Mouse (Mus musculus) heart, adult 18-20 months (tissue): ENCODE data around the gene Ext2. TPM values are rescaled to one million over a fixed set of nuclear protein-coding genes. Genes with fewer than 3 reads are reported as not detected.

Experiments
- DNase-seq, 2 experiments: peaks; one replicate each; pipeline ENCODE4 v3.0.0; 2021 to 2022; ENCODE audit warnings: mixed read lengths in 1 of 2
- total RNA-seq, 2 experiments: library from RNA; stranded (reverse); gene quantifications; 2 replicates each; pipeline ENCODE4 v1.2.3; 2021

The Ext2 gene
- total RNA-seq, 2 experiments from 2014 or later = 37.9 to 39.9 TPM

GRCm38 (mm10) chr2:93677231-93677630 lies 145.1 kb downstream of the Ext2 start:
- DNase-seq = no peak

DNA sequence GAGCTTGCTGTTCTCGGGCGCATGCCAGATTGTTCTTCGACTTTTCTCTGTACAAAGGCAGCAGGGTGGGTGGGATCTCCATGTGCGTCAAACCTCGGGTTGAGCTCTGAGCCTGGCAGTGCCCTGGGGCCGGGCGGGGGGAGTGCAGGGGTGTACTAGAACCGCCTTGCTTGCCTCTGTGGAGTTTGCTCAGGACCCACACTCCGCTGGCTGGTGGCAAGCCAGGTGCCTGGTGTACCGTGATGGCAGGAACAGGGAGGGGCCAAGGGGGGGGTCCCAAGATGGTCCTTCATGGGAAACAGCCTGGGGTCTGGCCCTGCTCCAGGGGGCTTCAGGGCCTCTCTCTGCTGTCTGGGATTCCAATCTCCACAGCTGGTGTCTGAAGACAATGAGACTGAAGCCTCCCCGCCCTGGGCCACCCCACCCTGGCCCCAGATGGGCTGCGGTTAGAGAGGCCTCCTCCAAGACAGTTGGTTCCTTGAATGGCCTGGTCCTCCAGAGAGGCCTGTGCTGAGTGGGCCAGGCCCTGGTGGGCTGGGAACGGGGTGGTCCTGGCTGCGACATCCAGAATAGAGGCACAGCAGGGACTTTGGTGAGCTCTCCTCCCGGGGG lies 150.7 kb downstream of the Ext2 start:
- DNase-seq = no peak

- DNase-seq = peak; percentile 53 to 54
Observed at GRCm38 (mm10) chr2:93666146-93666858, 156.1 kb downstream of the Ext2 start.

DNA sequence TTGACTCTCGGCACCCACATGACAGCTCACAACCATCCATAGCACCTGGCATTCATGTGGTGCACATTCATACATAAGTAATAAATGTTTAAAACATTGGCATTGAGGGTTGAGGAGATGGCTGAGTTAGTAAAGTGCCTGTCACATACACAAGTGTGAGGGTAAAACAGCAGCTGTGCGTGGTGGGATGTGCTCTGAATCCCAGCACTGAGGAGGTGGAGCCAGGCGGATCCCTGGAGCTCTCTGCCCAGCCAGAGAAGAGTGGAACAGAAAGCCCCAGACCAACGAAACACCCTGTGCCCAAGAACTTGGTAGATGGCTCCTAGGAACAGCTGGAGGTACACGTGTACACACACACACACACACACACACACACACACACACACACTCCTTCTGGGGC lies 156.9 kb downstream of the Ext2 start:
- no peak for DNase-seq

DNA sequence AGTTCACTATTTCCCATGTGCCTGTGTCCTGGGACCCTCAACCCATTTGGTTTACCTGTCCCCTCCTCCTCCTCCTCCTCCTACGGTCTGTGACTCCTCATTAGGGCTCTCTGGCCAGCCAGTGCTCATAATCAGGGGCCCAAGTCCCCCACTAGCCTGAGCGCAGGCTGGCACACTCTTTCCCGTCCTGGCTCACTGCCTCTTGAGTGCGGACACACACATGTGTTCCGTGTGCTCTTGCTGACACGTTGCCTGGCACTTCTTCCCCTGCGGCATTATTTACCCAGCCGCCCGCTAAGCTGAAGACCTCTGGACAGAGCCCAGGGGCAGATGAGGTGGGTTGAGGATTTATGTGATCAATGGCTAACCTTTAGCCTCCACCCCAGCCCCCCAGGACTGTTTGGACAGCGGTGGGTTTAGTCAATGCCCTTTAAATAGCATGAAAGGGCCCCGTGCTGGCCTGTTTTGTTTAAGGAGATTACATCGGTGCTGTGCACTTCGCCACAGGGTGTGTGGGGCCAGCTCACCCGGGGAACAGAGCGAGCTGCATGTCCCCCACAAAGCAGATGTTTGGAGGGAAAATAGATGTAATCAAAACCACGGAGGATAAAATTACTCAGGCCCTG lies 160.0 kb downstream of the Ext2 start:
- DNase-seq = no peak

DNA sequence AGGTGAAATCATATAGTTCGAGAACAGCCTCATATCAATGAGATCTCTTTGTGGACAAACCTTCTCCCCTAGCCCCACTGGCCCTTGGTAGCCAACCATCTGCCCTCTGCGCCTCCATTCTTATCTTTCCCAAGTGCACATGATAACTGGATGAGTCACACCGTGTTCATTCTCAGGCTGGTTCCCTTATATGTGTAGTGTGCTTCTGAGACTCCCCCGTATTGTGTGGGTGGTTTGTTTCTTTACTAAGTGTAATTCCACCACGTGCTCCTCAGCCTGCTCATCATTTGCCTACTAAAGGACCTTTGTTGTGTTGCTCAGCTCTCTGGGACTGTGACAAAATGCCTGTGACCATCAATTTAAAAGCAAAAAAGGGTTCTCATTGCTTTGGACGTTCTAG lies 161.3 kb downstream of the Ext2 start:
- no peak for DNase-seq

DNA sequence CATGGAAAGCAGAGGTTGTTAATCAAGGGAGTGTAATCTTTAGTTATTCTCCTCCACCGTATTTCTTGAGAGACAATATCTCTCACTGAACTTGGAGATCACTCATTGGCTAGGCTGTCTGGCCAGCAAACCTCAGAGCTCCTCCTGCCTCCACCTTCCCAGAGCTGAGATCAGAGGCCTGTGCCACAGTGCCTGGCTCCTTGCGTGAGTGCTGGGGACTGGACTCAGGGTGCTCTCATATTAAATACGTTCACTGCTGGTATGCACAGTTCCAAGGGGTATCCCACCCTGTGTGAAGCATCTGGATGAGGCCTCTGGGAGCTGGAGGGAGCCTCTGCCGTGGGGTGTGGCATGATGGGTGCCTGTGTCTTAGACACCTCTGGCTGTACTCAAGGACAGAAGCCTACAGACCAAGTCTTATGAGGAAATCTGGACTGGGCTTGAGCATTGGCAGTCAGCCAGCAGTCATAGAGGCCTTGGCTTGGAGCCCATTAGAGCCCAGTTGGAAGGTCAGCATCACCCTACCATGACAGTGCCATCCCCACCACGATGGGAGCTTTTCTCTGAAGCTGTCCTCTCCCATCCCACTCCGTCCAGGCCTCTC lies 162.6 kb downstream of the Ext2 start:
- no peak for DNase-seq

- peak; percentile 9 to 64 for DNase-seq
Observed at GRCm38 (mm10) chr2:93659004-93659403, 163.4 kb downstream of the Ext2 start.

DNA sequence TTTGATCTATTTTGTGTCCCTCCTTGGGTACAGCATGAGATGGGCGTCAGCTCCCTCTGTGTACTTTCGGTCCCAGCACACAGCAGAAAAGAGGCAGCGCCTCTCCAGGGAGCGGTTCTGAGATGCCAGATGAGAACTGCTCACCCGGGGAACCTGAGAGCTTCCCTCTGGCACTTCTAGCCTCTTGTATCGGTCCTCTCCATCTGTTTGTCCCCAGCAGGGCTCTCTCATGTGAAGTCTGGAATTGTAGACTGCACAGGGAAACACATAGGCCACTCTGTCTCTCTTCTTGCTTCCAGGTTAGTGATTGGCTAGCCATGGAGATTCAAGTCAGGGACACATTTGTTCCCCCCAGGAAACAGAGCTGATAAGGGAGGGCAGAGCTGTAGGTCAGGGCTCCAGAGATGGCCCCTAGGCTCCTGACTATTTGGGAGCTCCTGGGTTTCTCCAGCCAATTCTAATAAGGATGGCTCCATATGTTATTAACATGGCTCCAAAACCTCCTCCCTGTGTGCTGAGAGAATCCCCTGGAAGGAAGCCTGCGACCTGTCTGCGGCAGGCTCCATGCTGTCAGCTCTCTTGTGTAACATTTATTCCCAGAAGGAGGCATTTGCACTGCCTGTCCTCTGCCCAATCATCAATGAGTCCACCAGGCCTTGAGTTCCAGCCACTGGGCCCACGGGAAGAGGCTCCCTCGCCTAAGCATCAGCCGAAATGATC lies 167.9 kb downstream of the Ext2 start:
- DNase-seq = no peak

- DNase-seq = no peak
Observed at GRCm38 (mm10) chr2:93649243-93649870, 173.0 kb downstream of the Ext2 start.

GRCm38 (mm10) chr2:93647924-93648575 lies 174.3 kb downstream of the Ext2 start:
- DNase-seq = peak in 1 of 2 experiments; percentile 13

GRCm38 (mm10) chr2:93647051-93647923 lies 175.1 kb downstream of the Ext2 start:
- DNase-seq = peak; percentile 18 to 57

DNA sequence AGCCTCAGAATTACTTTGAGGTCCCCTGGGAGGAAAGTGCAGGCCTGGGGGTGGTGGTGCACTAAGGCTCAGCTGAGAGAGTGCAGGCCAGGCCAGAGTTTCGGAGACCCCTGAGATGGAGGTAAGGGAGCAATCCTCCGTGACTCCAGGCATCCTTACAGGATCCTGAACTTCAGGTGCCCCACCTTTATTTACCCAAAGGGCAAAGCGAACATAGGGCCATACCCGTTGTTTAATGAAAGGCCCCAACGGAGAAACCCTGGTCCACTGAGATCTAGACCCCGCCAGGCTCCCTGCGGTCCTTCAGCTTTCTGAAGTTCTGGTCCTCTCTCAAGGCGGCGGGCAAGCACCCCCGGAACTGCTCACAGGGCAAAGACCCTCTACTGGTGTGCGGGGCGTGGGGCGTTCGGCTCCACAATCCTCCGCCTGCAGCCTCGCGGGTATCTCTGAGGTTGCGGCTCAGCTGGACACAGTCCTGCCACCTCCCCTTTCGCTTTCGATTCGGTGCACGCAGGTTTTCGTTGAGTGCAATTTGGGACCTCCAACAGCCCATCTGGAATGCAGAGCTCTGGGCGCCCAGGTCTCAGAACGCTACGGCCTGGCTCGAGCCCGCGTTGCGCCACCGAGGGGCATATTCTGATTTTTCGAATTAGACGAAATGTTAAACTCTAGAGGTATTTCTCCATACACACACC lies 176.6 kb downstream of the Ext2 start:
- peak; percentile 20 to 51 for DNase-seq

DNA sequence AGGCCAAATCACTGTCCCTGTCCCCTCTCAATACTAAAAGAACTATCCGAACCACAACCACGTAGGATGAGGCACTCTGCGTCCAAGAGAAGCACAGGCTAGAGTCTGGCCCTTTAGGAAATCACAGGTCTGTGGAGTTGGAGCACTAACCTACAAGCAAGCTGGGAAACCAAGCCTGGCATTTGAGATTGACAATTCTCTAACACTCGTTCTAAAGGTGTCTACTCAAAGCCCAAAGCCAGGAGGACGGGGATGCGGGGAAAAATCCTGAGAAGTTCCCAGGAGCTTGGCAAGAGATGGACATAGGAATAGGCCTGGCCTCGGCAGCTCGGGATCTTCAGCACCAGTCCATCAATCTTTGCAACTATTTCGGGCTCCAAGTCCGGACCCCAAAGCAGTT lies 177.2 kb downstream of the Ext2 start:
- no peak for DNase-seq

DNA sequence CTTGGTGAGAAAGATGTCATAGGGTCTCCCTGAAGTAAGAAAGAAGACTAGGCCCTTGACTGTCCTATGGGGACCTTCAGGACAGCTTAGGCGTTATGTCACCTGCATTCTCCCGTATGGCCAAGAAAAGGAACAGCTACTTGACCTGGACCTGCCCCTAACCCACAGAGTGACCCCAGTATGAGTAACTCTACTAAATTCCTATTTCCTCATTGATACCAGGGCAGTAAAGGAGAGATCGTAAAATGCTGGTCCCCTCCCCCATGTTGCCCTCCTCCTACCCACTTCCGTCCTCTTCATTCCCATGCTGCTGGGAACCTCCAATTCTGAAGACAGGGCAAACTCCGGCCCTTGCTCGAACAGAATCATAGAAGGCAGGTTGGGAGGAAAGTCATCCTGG lies 177.6 kb downstream of the Ext2 start:
- DNase-seq = no peak

DNA sequence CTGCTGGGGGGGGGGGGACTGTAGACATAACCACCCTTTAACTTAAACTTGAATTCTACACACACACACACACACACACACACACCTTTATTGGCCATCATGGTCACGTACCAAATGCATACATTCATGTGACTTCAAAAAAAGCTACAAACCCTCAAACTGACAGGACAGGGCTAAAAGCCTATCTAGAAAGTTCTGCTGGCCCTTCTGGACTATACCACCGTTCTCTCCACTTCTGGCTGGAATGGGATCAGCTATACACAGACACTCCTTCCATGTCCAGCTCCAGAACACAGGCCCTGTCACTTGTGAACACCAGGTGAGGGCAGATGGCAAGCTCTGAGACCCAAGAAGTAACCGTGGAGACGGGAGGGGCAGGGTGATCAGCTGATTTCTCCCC lies 178.1 kb downstream of the Ext2 start:
- DNase-seq = no peak

DNA sequence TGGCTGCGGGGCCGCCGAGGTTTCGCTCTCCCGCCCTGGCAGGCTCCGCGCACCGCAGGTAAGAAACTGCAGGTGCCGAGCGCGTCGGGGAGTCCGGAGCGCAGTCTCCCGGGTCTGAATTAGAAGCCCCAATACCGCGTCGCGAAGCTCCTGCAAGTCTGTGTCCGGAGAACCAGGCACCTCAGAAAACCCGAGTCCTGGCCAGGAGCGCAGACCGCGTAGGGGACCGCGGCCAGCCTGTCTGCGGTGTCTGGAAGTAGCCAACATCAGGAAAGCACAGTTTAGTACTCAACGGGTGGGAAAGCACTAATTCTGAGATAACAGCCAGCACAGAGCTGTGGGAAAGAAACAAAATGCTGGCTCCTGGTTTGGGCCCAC lies 179.0 kb downstream of the Ext2 start:
- DNase-seq = no peak

DNA sequence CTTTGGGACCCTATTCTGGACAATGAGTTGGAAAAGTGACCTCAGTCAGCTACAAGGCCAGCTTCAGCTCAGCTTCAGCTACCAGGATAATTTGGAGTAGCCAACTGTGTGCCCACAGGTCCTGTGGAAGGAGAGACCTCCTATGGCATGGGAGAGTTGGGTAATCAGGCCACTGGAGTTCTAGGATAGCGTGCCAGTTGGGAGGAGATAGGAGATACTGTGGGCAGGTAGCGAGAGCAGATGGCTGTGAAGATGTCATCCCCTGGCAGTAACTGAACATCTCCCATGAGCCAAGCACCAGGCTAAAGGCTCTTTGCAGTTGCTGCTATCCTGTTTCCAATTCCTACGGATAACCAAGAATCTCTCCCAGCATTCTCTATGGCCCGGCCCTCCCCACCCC lies 187.8 kb downstream of the Ext2 start:
- no peak for DNase-seq

GRCm38 (mm10) chr2:93624665-93625408 lies 197.5 kb downstream of the Ext2 start:
- no peak for DNase-seq
